Mouse (Mus musculus) forebrain, embryonic 12.5 days (tissue): Measurements from ENCODE around the gene 4930518I15Rik. TPM values are rescaled to one million over a fixed set of nuclear protein-coding genes. Genes with fewer than 3 reads are reported as not detected.
A peak's percentile ranks its signal among the peaks of the same experiment; 100 is the strongest.
"Not testable (repeated sequence)": the region's sequence is repeated elsewhere in the genome, so short reads cannot be mapped to it uniquely, and the experiment has no call there.

Experiments
- ATAC-seq: fragments of 200-750 bp; cut with Nextera tagmentation; 2 replicates; pipeline ENCODE4 v1.8.0; 2017; ENCODE audit warnings: moderate TSS enrichment; ENCODE audit not compliant: low FRiP score
- H3K27ac ChIP-seq: fragments of 300-500 bp; sonication (generic); 2 replicates; pipeline ENCODE4 v1.5.1; 2016; ENCODE audit warnings: mild to moderate bottlenecking
- H3K27me3 ChIP-seq: fragments of 300-500 bp; sonication (generic); 2 replicates; pipeline ENCODE4 v1.6.1; 2016; ENCODE audit warnings: mild to moderate bottlenecking
- H3K36me3 ChIP-seq: fragments of 300-500 bp; sonication (generic); replicated peaks from 2 replicates; pipeline ENCODE4 v1.6.1; 2016; ENCODE audit warnings: mild to moderate bottlenecking
- H3K4me1 ChIP-seq: fragments of 300-500 bp; sonication (generic); 2 replicates; pipeline ENCODE4 v1.6.1; 2016
- H3K4me2 ChIP-seq: fragments of 300-500 bp; sonication (generic); 2 replicates; pipeline ENCODE4 v1.6.1; 2016; ENCODE audit warnings: mild to moderate bottlenecking, moderate library complexity
- H3K4me3 ChIP-seq: fragments of 300-500 bp; sonication (generic); replicated peaks from 2 replicates; pipeline ENCODE4 v1.5.1; 2016; ENCODE audit warnings: mild to moderate bottlenecking
- H3K9ac ChIP-seq: fragments of 300-500 bp; sonication (generic); 2 replicates; pipeline ENCODE4 v1.6.1; 2016; ENCODE audit warnings: mild to moderate bottlenecking
- H3K9me3 ChIP-seq: fragments of 300-500 bp; sonication (generic); 2 replicates; pipeline ENCODE4 v1.6.1; 2016
- WGBS: fragments of 180-500 bp; shearing (Covaris S2); methylation state at CpG from one replicate; pipeline ENCODE4 v1.1.7; 2016; 5-methylcytosine and 5-hydroxymethylcytosine counted together
- polyA plus RNA-seq: library from polyadenylated mRNA; unstranded; fragments of >200 nt; fragmentation: Nextera tagmentation; extraction: Ambion mirVana; gene quantifications from 2 replicates; pipeline ENCODE4 v1.2.1, GENCODE M21; 2016

The 4930518I15Rik gene
- polyA plus RNA-seq, 1 experiment from 2014 or later = 11.8 TPM

DNA sequence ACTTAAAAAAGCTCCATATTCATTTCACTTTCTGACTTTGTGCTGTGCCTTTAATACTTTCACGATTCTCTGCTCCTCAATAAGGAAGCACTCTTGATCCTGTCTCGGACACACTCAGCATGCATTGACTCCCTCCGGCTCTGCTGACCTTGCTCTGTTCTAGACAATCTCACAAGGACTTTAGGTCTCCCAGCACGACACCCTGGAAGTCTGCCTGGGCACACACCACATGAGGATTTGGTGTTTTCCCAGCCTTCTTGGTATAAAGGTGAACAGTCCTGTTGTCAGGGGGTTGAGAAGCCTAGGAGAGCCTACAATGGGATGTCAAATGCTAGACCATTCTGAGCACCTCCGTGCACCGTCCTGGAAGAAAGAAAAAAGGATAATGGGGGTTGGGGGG lies 35.1 kb upstream of the 4930518I15Rik start:
- no peak for ATAC-seq
- Histone ChIP-seq H3K27me3 (0 out of 2 replicates have a peak, but pooled peaks cover 3% of the 10 kb centered on the region), H3K4me2 (no peak overlapping the region)

DNA sequence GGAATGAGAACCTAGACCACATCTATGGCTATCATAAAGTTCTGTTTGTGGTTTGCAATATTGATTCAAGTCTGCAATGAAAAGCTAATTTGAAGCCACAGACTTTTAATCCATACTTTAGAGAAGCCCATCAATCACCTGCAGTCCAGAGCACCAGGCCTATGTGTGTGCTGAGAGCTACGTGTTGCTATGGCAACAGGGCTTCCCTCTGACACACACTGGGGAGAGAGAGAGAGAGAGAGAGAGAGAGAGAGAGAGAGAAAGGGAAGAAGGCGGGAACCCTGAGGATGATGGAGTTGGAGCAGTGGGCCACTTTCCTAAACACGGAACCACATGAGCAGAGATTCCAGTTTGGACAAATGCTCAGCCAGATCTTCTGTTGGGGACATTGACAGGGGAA lies 34.5 kb upstream of the 4930518I15Rik start:
- Histone ChIP-seq H3K9ac (no peak overlapping the region), H3K27me3 (0 out of 2 replicates have a peak, but pooled peaks cover 3% of the 10 kb centered on the region), H3K4me1 (peaks cover 8% of the 10 kb centered on the region; the same call in 1 of the 2 replicates), H3K9me3 (no peaks in the 10 kb centered on the region), H3K4me3 (no peak overlapping the region), H3K27ac (no peak overlapping the region), H3K36me3 (no peaks in the 10 kb centered on the region), H3K4me2 (no peak overlapping the region)
- ATAC-seq = 0 out of 2 replicates have a peak, but pooled peaks have one; percentile 49
- 35% methylated on average over 3 of the region's 3 CpGs for WGBS

More for the DNA sequence above, 35.1 kb upstream of the 4930518I15Rik start:
- no peaks in the 10 kb centered on the region for H3K9me3 ChIP-seq
- H3K9ac ChIP-seq = no peak overlapping the region
- 75% methylated on average over 6 of the region's 6 CpGs for WGBS
- peaks cover 8% of the 10 kb centered on the region; the same call in 1 of the 2 replicates for H3K4me1 ChIP-seq
- no peak overlapping the region for H3K4me3 ChIP-seq
- H3K36me3 ChIP-seq = no peaks in the 10 kb centered on the region
- no peak overlapping the region for H3K27ac ChIP-seq

DNA sequence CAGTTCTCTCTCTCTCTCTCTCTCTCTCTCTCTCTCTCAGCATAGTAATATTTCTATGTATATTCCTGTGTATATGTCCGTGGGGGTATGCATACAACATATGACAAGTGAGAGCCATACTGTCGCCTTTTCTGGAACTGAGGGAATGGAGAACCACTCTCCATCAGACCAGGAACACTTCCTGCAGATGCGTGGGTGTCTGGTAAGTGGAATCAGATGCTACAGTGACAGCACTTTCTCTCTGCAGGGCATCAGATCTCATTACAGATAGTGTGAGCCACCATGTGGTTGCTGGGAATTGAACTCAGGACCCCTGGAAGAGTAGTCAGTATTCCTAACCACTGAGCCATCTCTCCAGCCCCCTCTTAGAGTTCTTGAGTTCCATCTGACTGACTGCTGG lies 30.7 kb upstream of the 4930518I15Rik start:
- 75% methylated on average over 3 of the region's 3 CpGs for WGBS
- no peak for ATAC-seq
- Histone ChIP-seq H3K9me3 (no peaks in the 10 kb centered on the region), H3K9ac (no peak overlapping the region), H3K4me2 (no peak overlapping the region), H3K27ac (no peak overlapping the region), H3K36me3 (no peaks in the 10 kb centered on the region), H3K4me1 (peaks cover 8% of the 10 kb centered on the region; the same call in 1 of the 2 replicates), H3K27me3 (0 out of 2 replicates have a peak, but pooled peaks cover 3% of the 10 kb centered on the region), H3K4me3 (no peak overlapping the region)

DNA sequence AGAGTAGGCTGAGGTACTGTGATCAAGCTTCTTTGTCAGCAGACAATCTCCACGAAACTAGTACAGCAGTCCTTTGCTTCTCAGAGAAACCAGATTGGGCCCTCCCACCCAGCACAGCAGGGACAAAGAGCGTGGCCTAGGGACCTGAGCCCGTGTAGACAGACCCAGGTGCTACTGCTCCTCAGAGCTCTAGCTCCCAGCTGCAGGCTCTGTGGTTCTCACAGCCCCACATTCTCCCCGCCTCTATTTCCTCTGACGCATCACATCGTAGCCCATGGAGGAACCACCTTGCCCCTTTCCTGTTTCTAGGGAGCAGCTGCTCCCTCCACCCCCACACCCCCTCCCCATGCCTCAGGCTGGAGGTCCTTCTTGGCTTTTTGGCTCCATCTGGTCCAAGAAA lies 29.3 kb upstream of the 4930518I15Rik start, which contains the start of gene Sla2:
Gene Sla2 (minus strand): TSS at position 176 of the 400 bp plus-strand sequence.
- no peak for ATAC-seq
- Histone ChIP-seq H3K27me3 (no peaks in the 10 kb centered on the region), H3K4me2 (no peak within 1 kb of the TSS), H3K4me3 (no peak within 1 kb of the TSS), H3K36me3 (no peaks in the 10 kb centered on the region), H3K4me1 (peaks cover 2% of the 10 kb centered on the region; the same call in 1 of the 2 replicates), H3K9ac (no peak within 1 kb of the TSS), H3K27ac (no peak within 1 kb of the TSS), H3K9me3 (no peaks in the 10 kb centered on the region)
- 67% methylated on average over 6 of the region's 6 CpGs for WGBS

DNA sequence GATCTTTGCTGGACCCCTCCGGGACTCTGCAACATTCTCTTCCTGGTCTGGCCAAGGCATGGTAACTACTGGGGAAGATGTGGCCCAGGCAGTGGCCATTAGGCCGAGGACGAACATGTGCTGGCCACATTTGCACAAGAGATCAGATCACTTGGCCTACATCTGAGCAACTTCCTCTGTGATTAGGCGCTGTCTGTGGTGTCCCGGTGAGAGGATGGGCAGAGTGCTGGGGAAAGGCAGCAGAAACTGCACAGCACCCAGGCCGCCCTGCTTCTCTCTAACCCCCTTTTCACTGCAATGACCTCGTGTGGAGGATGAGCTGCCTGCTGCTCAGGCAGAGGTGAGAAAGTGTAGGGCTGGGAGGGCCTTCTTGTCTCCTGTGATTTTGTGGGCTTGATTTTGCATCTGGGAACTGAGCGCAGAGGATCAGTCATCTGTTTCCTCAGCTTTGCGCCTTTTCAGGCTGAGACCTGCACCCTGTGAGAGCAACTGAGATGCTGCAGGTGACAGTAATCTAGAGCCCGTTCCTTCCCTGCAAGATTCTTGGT lies 28.4 kb upstream of the 4930518I15Rik start:
- H3K36me3 ChIP-seq = no peaks in the 10 kb centered on the region
- no peaks in the 10 kb centered on the region for H3K4me1 ChIP-seq
- WGBS = 86% methylated on average over 10 of the region's 10 CpGs
- no peak overlapping the region for H3K4me2 ChIP-seq
- no peak overlapping the region for H3K4me3 ChIP-seq
- no peak for ATAC-seq
- H3K9ac ChIP-seq = no peak overlapping the region
- H3K9me3 ChIP-seq = no peaks in the 10 kb centered on the region
- H3K27me3 ChIP-seq = no peaks in the 10 kb centered on the region
- H3K27ac ChIP-seq = no peak overlapping the region

DNA sequence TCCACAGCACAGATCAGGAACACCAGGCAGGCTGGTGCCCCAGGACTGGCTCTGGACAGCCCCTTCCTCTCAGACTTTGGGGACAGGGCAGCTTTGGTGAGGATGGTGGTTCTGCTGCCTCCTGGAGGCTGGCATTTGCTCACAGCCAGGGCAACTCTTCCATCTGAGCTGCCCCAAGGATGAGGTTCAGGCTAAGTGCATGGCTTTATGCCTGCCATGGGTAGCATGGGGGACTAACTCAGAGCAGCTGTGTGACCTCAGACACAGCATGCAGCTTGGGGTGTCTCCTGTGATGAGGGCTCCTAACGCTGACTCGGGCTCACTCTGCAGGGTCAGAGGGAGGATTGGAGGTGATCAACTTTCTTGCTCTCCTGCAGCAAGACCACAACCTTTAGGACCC lies 27.9 kb upstream of the 4930518I15Rik start:
- not testable (repeated sequence) for H3K9ac ChIP-seq, H3K27me3 ChIP-seq, H3K4me1 ChIP-seq, H3K27ac ChIP-seq, H3K4me2 ChIP-seq, H3K36me3 ChIP-seq, ATAC-seq, H3K4me3 ChIP-seq, H3K9me3 ChIP-seq
- WGBS = 85% methylated on average over 2 of the region's 2 CpGs

DNA sequence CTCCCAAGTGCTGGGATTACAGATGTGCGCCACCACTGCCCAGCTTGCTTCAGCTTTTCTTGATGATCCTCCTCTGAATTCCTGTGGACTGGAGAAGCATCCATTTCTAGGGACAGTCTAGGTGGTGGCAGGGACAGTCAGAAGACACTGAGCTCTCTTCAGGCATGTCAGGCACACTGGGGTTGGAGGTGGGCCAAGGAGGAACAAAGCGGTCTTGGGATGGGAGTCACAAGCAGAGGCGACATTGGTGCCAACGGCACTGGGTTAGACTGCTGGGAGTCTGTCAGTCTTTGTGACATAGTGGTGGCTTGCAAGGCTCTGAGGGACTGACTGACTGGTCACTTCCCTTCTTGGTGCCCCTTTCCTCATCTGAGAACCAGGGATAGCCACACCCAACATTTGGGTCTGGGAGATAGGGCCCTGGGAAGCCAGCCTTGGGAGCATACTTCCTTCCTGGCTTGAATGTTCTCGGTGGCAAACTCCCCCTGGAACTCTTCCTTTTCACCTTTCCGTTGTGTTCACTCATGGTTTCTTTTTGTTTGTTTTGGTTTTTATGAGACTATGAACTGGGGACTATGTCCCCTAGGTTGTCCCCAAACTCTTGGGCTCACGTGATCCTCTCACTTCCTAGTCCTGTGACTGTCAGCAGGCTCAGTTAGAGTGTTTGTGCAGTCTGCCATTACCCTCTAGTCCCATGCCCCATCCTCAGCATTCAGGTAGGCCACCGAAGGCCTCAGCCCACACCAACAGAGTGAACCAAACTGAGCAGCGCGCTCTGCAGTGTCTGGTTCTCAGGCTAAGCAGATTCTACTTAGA lies 26.9 kb upstream of the 4930518I15Rik start:
- Histone ChIP-seq H3K27ac (no peak overlapping the region), H3K9ac (no peak overlapping the region), H3K4me2 (no peak overlapping the region), H3K36me3 (no peaks in the 10 kb centered on the region), H3K4me3 (no peak overlapping the region), H3K27me3 (no peaks in the 10 kb centered on the region), H3K9me3 (no peaks in the 10 kb centered on the region), H3K4me1 (no peaks in the 10 kb centered on the region)
- 92% methylated on average over 10 of the region's 10 CpGs for WGBS
- no peak for ATAC-seq

DNA sequence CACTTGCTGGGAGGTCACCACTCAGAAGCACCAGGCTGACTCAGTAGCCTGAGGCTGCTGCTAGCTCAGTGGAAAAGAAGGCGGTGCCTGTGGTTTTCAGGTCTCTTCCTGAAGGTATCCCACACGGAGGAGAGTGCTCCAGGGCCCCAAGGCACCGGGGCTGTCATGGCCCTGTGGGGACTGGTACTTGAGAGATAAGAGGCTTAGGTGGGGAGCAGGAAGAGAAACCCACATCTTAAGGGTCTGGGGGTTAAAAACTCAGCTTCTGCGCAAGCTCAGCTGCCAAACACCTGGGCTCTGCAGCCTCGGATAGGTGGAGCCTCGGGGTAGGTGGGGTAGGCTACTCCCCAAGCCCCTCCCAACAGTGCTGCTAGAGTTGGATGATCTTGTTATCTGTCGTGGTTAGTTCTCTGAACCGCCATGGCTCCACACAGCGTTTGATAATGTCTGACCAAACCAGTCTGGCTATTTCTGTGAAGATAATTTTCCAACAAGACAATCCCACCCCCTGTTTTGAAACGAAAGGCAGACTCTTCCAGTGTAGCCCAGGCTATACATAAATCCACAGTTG lies 24.8 kb upstream of the 4930518I15Rik start:
- no peak overlapping the region for H3K9ac ChIP-seq
- no peak overlapping the region for H3K4me3 ChIP-seq
- H3K27ac ChIP-seq = no peak overlapping the region
- H3K27me3 ChIP-seq = no peaks in the 10 kb centered on the region
- WGBS = 41% methylated on average over 10 of the region's 10 CpGs
- H3K4me2 ChIP-seq = no peak overlapping the region
- ATAC-seq = no peak
- H3K36me3 ChIP-seq = no peaks in the 10 kb centered on the region
- H3K9me3 ChIP-seq = no peaks in the 10 kb centered on the region
- no peaks in the 10 kb centered on the region for H3K4me1 ChIP-seq

DNA sequence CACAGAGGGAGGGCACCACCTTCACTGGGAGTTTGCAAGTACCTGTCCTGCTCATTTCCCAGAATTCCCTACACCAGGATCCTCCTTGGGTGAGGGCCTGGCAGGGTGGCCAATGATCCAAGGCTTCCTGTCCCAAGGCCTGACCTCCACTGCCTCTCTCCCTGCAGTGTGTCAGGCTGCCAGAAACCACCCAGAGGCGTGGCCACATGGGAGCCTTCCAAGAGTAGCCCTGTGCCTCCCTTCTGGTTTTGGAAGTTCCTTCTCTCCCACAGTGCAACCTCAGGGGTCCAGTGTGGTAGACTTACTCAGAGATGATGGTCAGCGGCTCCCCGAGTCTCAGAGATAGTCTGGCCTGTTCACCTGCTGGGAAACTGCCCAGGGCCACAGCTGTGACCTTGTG lies 21.8 kb upstream of the 4930518I15Rik start:
- Histone ChIP-seq H3K4me2 (no peak overlapping the region), H3K27me3 (no peaks in the 10 kb centered on the region), H3K9ac (no peak overlapping the region), H3K27ac (no peak overlapping the region), H3K36me3 (peaks cover 7% of the 10 kb centered on the region), H3K9me3 (no peaks in the 10 kb centered on the region), H3K4me1 (no peaks in the 10 kb centered on the region), H3K4me3 (no peak overlapping the region)
- ATAC-seq = no peak
- 81% methylated on average over 3 of the region's 3 CpGs for WGBS

DNA sequence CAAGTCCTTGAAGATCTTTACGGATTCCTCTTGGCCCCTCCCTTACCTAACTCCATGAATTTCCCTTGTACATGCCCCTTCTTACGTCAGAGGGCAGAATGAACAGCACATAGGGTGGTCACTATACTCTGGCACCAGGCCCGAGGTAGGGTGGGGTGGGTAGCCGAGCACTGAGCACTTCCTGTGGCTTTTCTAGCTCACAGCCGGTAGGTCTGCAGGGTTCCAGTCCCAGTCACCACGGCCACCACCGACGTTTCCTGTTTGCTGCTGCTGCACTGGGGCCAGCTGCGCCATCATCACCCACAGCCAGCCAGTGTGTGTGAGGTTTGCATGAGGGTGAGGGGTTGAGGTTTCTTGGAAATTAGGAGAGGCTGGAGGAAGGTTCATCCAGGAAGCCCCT lies 20.0 kb upstream of the 4930518I15Rik start:
- Histone ChIP-seq H3K27ac (no peak overlapping the region), H3K4me2 (no peak overlapping the region), H3K9ac (no peak overlapping the region), H3K27me3 (no peaks in the 10 kb centered on the region), H3K4me1 (no peaks in the 10 kb centered on the region), H3K36me3 (peaks cover 24% of the 10 kb centered on the region), H3K4me3 (no peak overlapping the region), H3K9me3 (no peaks in the 10 kb centered on the region)
- WGBS = 69% methylated on average over 9 of the region's 9 CpGs
- no peak for ATAC-seq

DNA sequence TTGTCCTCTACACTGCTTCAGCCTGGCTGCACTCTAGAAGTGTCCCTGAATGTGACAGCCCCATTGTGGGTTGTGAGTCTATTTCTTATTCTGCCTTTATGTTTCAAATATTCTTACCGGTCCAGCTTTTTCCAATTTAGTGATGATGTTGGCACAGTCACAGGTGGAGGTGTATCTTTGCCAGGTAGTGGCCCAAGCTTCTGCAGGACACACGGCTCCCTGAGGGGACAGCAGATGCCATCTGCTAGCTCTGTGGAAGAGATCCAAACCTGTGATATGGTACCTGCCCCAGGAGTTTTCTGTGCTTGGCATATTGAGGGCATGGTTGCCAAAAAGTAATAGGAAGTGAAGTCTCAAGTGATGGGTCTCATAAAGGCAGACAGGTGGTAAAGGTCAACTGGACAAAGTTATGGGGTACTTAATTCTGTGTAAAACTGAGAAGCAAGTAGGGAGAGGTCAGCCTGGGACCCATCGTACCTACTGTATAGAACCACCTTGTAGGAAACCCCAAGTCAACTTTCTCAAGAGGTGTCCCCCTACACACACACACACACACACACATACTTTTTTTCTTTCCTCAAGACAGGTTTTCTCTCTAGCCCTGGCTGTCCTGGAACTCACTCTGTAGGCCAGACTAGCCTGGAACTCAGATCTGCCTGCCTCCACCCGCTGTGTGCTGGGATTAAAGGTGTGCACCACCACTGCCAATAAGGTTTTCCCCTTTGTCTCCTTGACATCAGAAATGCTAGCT lies 17.2 kb upstream of the 4930518I15Rik start:
- WGBS = 95% methylated on average over 4 of the region's 4 CpGs
- H3K4me3 ChIP-seq = no peak overlapping the region
- H3K27ac ChIP-seq = no peak overlapping the region
- H3K4me2 ChIP-seq = no peak overlapping the region
- no peak for ATAC-seq
- H3K9me3 ChIP-seq = no peaks in the 10 kb centered on the region
- H3K27me3 ChIP-seq = no peaks in the 10 kb centered on the region
- no peak overlapping the region for H3K9ac ChIP-seq
- no peaks in the 10 kb centered on the region for H3K4me1 ChIP-seq
- H3K36me3 ChIP-seq = peaks cover 50% of the 10 kb centered on the region
